Mouse (Mus musculus): ENCODE results near the gene H2-DMb1.

H2-DMb1 gene

GRCm38 (mm10) chr17:34194723-34195122, 41.9 kb downstream of the H2-DMb1 start:
- DNase-seq (ENCODE audit: low spot score): no peak

- DNase-seq (ENCODE audit: low spot score): peak; percentile 38
Measured at GRCm38 (mm10) chr17:34196491-34196890, 43.6 kb downstream of the H2-DMb1 start.

- peak; percentile 71 for DNase-seq (ENCODE audit: low spot score)
Measured at GRCm38 (mm10) chr17:34196941-34197894, 44.3 kb downstream of the H2-DMb1 start, which contains the start of gene Psmb8. TSS of gene Psmb8 (plus strand) at chr17:34197721.

- peak; percentile 49 for DNase-seq (ENCODE audit: low spot score)
Measured at GRCm38 (mm10) chr17:34197904-34198520, 45.1 kb downstream of the H2-DMb1 start.

GRCm38 (mm10) chr17:34198521-34198912, 45.6 kb downstream of the H2-DMb1 start:
- no peak for DNase-seq (ENCODE audit: low spot score)

- no peak for DNase-seq (ENCODE audit: low spot score)
Measured at GRCm38 (mm10) chr17:34199050-34199619, 46.3 kb downstream of the H2-DMb1 start.

- DNase-seq (ENCODE audit: low spot score): no peak
Measured at GRCm38 (mm10) chr17:34200047-34200446, 47.2 kb downstream of the H2-DMb1 start.

GRCm38 (mm10) chr17:34200772-34201505, 48.1 kb downstream of the H2-DMb1 start:
- no peak for DNase-seq (ENCODE audit: low spot score)

GRCm38 (mm10) chr17:34201506-34202055, 48.7 kb downstream of the H2-DMb1 start:
- no peak for DNase-seq (ENCODE audit: low spot score)

GRCm38 (mm10) chr17:34202760-34203442, 50.0 kb downstream of the H2-DMb1 start:
- DNase-seq (ENCODE audit: low spot score): no peak

- DNase-seq (ENCODE audit: low spot score): no peak
Measured at GRCm38 (mm10) chr17:34203444-34203843, 50.6 kb downstream of the H2-DMb1 start, which contains the start of gene Tap2. TSS of gene Tap2 (plus strand) at chr17:34203527.

GRCm38 (mm10) chr17:34204303-34205010, 51.6 kb downstream of the H2-DMb1 start:
- DNase-seq (ENCODE audit: low spot score): peak; percentile 86

GRCm38 (mm10) chr17:34205021-34205745, 52.3 kb downstream of the H2-DMb1 start:
- DNase-seq (ENCODE audit: low spot score): no peak

- DNase-seq (ENCODE audit: low spot score): peak; percentile 33
Measured at GRCm38 (mm10) chr17:34205746-34206176, 52.9 kb downstream of the H2-DMb1 start.

- no peak for DNase-seq (ENCODE audit: low spot score)
Measured at GRCm38 (mm10) chr17:34206731-34207130, 53.9 kb downstream of the H2-DMb1 start.

- no peak for DNase-seq (ENCODE audit: low spot score)
Measured at GRCm38 (mm10) chr17:34207456-34207855, 54.6 kb downstream of the H2-DMb1 start.

- DNase-seq (ENCODE audit: low spot score): no peak
Measured at GRCm38 (mm10) chr17:34207866-34208265, 55.0 kb downstream of the H2-DMb1 start.

- DNase-seq (ENCODE audit: low spot score): no peak
Measured at GRCm38 (mm10) chr17:34208421-34208820, 55.5 kb downstream of the H2-DMb1 start.

- DNase-seq (ENCODE audit: low spot score): no peak
Measured at GRCm38 (mm10) chr17:34209680-34210079, 56.8 kb downstream of the H2-DMb1 start.
